Mouse (Mus musculus): ENCODE results near the gene Rnf114.

The Rnf114 gene

DNA sequence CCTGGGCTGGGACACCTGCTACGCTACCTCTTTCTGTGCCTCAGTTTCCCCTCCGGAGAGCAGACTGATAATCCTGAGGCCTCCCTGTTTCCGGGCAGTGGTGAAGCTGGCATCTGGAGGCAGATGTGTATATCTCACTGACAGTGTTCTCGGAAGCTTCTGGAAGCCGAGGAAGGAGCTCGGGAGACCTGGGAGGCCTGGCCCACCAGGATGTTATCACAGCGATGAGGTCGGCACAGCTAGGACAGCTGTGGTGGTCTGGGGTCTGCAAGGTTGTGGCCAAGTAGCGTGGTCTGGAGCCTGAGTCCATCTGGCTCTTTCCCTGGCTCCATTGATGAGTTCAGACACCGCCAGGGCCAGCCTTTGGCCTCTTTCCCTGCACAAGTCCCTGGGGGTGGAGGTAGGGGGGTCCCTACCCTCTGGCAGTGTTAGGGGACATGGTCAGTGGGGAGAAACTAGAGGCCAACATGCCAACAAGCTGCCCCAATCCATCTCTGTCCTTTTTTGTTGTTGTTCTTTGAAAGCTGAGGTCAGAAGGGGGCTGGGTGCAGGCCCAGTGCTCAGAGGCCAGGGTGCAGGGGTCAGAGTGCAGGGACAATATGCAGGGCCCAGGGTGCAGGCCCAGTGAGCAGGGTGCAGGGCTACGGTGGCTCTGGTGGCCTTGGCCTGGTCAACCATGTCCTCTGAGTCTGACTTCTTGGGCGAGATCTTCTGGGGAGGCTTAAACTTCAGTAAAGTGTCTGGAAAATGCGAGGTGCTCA lies 72.3 kb downstream of the Rnf114 start:
- no peak for DNase-seq (ENCODE audit: low read depth in 1 of 2, low spot score in 2 of 2)

DNA sequence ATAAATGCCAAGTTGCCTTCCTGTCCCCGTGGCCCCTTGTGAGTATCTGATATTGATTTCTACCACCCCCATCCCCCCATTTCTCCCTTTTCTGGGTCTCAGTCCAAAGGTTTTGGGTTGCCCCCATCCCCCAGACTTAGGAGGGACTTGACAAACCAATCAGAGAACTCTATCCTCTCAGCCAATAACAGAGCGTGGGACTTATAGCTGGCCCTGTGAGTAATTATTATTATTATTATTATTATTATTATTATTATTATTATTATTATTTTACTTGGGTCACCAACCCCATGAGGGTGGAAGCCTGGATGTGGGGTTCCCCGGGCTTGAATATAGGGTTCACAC lies 72.8 kb downstream of the Rnf114 start:
- no peak for DNase-seq (ENCODE audit: low read depth in 1 of 2, low spot score in 2 of 2)

DNA sequence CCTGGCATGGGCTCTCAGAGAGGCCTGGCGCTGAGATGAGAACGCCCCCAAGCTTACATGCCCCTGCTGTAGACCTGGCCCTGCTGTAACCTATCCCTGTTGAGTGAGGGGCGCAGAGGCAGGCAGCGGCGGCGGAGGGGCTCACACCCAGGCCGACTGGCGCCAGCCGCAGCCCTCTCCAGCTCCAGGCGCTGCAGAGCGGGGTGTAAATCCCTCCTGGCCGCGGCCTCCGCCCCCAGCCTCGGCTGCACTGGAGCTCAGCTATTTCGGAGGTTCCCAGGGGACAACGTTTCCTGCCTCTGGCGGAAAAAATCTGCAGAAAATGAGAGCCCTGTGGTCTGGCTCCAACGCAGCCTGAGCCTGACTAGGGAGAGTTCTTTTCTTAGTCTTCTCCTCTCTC lies 73.2 kb downstream of the Rnf114 start:
- DNase-seq (ENCODE audit: low read depth in 1 of 2, low spot score in 2 of 2): no peak

Measured in monocyte, adult 2 months (primary cell).